Mouse (Mus musculus) ES-E14 (cell line): ENCODE measurements around the gene Mmp24. TPM values are rescaled to one million over a fixed set of nuclear protein-coding genes. Genes with fewer than 3 reads are reported as not detected.

Source experiments
- DNase-seq: peaks from one replicate; pipeline ENCODE4 v3.0.0-alpha.2; 2013; ENCODE audit warnings: low read depth, low spot score
- H3K27ac ChIP-seq: 2 replicates; pipeline ENCODE4 v1.5.1; 2012; ENCODE audit warnings: low read depth, mild to moderate bottlenecking, low read length, moderate library complexity, mixed read lengths; ENCODE audit not compliant: poor library complexity, insufficient read depth, severe bottlenecking
- H3K36me3 ChIP-seq: 2 replicates; pipeline ENCODE4 v1.6.1; 2012; ENCODE audit warnings: mild to moderate bottlenecking, low read length, moderate library complexity, mixed read lengths; ENCODE audit not compliant: control insufficient read depth, poor library complexity, insufficient read depth, severe bottlenecking
- H3K4me1 ChIP-seq, 2 experiments: fragments of 150-350 bp in 1 of 2; sonication (generic) in 1 of 2; 2 replicates each; pipeline ENCODE4 v1.6.1; 2012; ENCODE audit warnings: low read length in 2 of 2, mild to moderate bottlenecking in 1 of 2, mixed read lengths in 1 of 2; ENCODE audit not compliant: control insufficient read depth in 2 of 2, insufficient read depth in 2 of 2, poor library complexity in 1 of 2
- H3K4me3 ChIP-seq, 2 experiments: fragments of 150-350 bp in 1 of 2; sonication (generic) in 1 of 2; 2 replicates each; pipeline ENCODE4 v1.5.1; 2012; ENCODE audit warnings: low read length in 2 of 2, low read depth in 1 of 2, mild to moderate bottlenecking in 1 of 2, mixed read lengths in 1 of 2; ENCODE audit not compliant: insufficient read depth in 1 of 2, poor library complexity in 1 of 2, severe bottlenecking in 1 of 2
- H3K9ac ChIP-seq: 2 replicates; pipeline ENCODE4 v1.6.1; 2012; ENCODE audit warnings: low read depth, mild to moderate bottlenecking, low read length, mixed read lengths; ENCODE audit not compliant: poor library complexity, insufficient read depth, severe bottlenecking
- H3K9me3 ChIP-seq: fragments of 150-350 bp; sonication (generic); 2 replicates; pipeline ENCODE4 v1.6.1; 2012; ENCODE audit warnings: low read depth, mild to moderate bottlenecking, low read length; ENCODE audit not compliant: control insufficient read depth, insufficient read depth
- CHD2 ChIP-seq: IDR thresholded peaks from 2 replicates; pipeline ENCODE4 v1.6.1; 2014; ENCODE audit warnings: mild to moderate bottlenecking, low read depth, low read length, inconsistent platforms
- HCFC1 ChIP-seq: IDR thresholded peaks from 2 replicates; pipeline ENCODE4 v1.6.1; 2012; ENCODE audit warnings: low read length, inconsistent platforms, borderline replicate concordance; ENCODE audit not compliant: insufficient read depth
- MAFK ChIP-seq: IDR thresholded peaks from 2 replicates; pipeline ENCODE4 v1.6.1; 2014; ENCODE audit warnings: mild to moderate bottlenecking, low read depth, low read length, inconsistent platforms; ENCODE audit not compliant: insufficient read depth
- ZC3H11A ChIP-seq: IDR thresholded peaks from 2 replicates; pipeline ENCODE4 v1.6.1; 2012; ENCODE audit warnings: low read depth, mild to moderate bottlenecking, inconsistent platforms, low read length, borderline replicate concordance
- ZNF384 ChIP-seq: IDR thresholded peaks from 2 replicates; pipeline ENCODE4 v1.6.1; 2012; ENCODE audit warnings: low read depth, low read length, inconsistent platforms
- in situ Hi-C, 2 experiments: fragments of 600-800 bp; cut with MboI; formaldehyde crosslinking; loops; one replicate each; pipeline ENCODE4 v1.15.1; 2025; ENCODE audit warnings: low sequenced_read_pairs in 2 of 2, inconsistent platforms in 1 of 2; ENCODE audit not compliant: unreplicated experiment in 2 of 2
- total RNA-seq: library from RNA; depleted of rRNA; stranded (reverse); fragments of 300-350 nt; gene quantifications from 2 replicates; pipeline ENCODE4 v1.2.3, GENCODE M21; 2012

Gene Mmp24
- total RNA-seq, 1 experiment = 0.76 TPM

DNA sequence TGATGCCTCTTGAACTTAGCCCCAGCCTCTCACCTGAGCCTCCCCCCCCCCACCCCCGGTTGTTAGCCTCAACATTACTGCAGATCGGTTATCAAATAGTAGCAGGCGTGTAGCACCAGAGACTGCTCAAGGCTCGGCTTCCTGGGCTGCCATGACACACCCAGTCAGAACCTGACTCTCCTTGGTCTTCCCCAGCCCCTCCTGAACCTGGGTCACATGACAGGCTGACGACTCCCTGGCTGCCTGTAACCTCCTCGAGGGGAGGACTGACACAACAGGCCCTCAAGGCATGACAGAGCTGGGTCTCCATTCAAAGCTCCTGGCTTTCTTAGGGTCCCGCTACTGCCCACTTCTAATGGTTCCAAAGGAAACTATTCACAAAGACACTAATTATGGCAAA lies 74.3 kb downstream of the Mmp24 start:
- Histone ChIP-seq H3K4me1 (peaks cover 0 to 6% of the 10 kb centered on the region in 2 experiments; a peak in 2 of 4 replicates), H3K36me3 (peaks cover 31% of the 10 kb centered on the region), H3K27ac (no peak overlapping the region), H3K9ac (no peak overlapping the region), H3K4me3 (no peak overlapping the region), H3K9me3 (no peaks in the 10 kb centered on the region)
- in situ Hi-C loops = no loop called here
- no peak for TF ChIP-seq HCFC1
- DNase-seq = no peak

DNA sequence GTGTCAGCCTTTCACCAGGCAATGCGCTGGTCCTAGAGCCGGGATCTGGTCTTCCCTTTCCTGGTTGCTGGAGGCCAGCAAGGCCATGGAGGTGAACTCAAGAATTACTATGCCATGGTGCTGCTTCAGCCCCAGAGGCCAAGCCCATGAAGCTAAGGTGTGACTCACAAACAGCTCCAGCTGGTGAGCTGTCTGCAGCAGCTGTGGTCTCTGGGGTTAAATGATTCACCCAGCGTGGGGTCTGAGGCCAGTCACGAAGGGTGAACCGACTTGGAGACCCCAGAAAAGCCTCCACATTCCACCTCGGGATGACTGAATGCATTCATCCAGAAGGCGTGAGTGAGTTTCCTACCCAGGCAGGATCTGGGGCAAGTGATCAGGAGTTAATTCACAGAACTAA lies 75.0 kb downstream of the Mmp24 start:
- Histone ChIP-seq H3K4me1 (peaks cover 0 to 6% of the 10 kb centered on the region in 2 experiments; a peak in 2 of 4 replicates), H3K4me3 (no peak overlapping the region), H3K9ac (no peak overlapping the region), H3K9me3 (no peaks in the 10 kb centered on the region), H3K27ac (no peak overlapping the region), H3K36me3 (peaks cover 31% of the 10 kb centered on the region)
- DNase-seq = no peak
- TF ChIP-seq CHD2 (no peak), ZC3H11A (no peak), HCFC1 (no peak), ZNF384 (no peak), MAFK (no peak)
- in situ Hi-C loops = no loop called here

GRCm38 (mm10) chr2:155852536-155852935 lies 77.4 kb downstream of the Mmp24 start:
- Histone ChIP-seq H3K4me3 (no peak overlapping the region), H3K9me3 (no peaks in the 10 kb centered on the region), H3K9ac (no peak overlapping the region), H3K27ac (no peak overlapping the region), H3K36me3 (peaks cover 26% of the 10 kb centered on the region), H3K4me1 (peaks cover 0 to 6% of the 10 kb centered on the region in 2 experiments; a peak in 2 of 4 replicates)
- no peak for TF ChIP-seq ZNF384
- no peak for TF ChIP-seq MAFK
- no peak for TF ChIP-seq CHD2
- in situ Hi-C loops = no loop called here
- DNase-seq = no peak

DNA sequence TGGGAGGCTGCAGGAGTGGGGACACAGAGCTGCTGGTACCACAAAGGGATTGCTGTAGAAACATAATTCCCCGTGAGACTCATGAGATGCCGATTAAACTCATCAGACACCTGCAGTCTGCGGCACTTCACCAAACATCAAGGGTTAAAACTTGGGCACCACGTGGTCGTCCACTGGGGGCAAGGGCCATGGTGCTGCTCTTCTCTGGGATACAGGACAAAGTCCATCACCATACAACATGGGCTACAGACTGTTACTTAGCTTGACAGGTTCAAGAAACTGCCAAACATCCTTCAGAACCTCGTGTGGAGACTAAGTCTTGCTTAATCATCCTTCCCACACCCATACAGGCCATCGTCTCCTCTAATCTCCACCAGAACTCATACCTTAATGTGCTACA lies 85.0 kb downstream of the Mmp24 start:
- Histone ChIP-seq H3K9ac (no peak overlapping the region), H3K4me3 (no peak overlapping the region), H3K4me1 (no peaks in the 10 kb centered on the region; a peak in 1 of 4 replicates), H3K36me3 (peaks cover 25% of the 10 kb centered on the region), H3K9me3 (no peaks in the 10 kb centered on the region), H3K27ac (no peak overlapping the region)
- TF ChIP-seq ZNF384 = no peak
- no peak for TF ChIP-seq MAFK
- no peak for TF ChIP-seq CHD2
- TF ChIP-seq HCFC1 = no peak
- no peak for TF ChIP-seq ZC3H11A
- no peak for DNase-seq
- in situ Hi-C loops = no loop called here

DNA sequence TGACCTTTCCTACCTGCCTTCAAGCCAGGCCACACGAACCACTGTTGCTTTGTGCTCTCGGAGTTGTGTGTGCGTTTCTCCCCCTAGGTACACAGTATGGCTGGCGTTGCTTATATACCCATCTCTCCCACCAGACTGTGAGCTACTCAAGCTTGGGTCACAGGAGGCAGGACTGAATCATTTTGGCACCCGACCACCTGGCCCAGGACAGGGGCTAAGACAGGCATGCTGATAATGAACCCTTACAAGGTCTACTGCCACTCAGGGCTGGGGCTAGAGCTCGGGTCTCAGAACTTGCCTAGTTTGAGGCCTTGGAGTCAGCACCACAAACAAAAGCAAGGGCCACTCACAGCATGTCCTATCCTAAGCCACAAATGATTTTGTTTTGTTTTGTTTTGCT lies 86.4 kb downstream of the Mmp24 start:
- Histone ChIP-seq H3K36me3 (peaks cover 25% of the 10 kb centered on the region), H3K9ac (no peak overlapping the region), H3K4me1 (no peaks in the 10 kb centered on the region; a peak in 1 of 4 replicates), H3K27ac (no peak overlapping the region), H3K4me3 (no peak overlapping the region), H3K9me3 (no peaks in the 10 kb centered on the region)
- no peak for DNase-seq
- in situ Hi-C loops = no loop called here
- TF ChIP-seq CHD2 = no peak
- TF ChIP-seq ZNF384 = no peak
- TF ChIP-seq MAFK = no peak
- no peak for TF ChIP-seq HCFC1
- no peak for TF ChIP-seq ZC3H11A
